Mouse (Mus musculus) midbrain, embryonic 11.5 days (tissue): ENCODE data around the gene Cyp1a2. TPM values are rescaled to one million over a fixed set of nuclear protein-coding genes. Genes with fewer than 3 reads are reported as not detected.

ENCODE experiments used
- ATAC-seq: fragments of 200-750 bp; cut with Nextera tagmentation; 2 replicates; pipeline ENCODE4 v1.8.0; 2017; ENCODE audit warnings: moderate TSS enrichment, moderate library complexity; ENCODE audit not compliant: low FRiP score
- DNase-seq: peaks from one replicate; pipeline ENCODE4 v3.0.0; 2015; ENCODE audit warnings: low spot score; ENCODE audit errors: missing footprints
- H3K27ac ChIP-seq: fragments of 300-500 bp; sonication (generic); 2 replicates; pipeline ENCODE4 v1.5.1; 2014; ENCODE audit warnings: low read depth, low read length
- H3K27me3 ChIP-seq: fragments of 300-500 bp; sonication (generic); 2 replicates; pipeline ENCODE4 v1.6.1; 2014; ENCODE audit warnings: mild to moderate bottlenecking, low read length, moderate library complexity, mixed read lengths; ENCODE audit not compliant: control insufficient read depth, insufficient read depth
- H3K36me3 ChIP-seq: fragments of 300-500 bp; sonication (generic); 2 replicates; pipeline ENCODE4 v1.6.1; 2014; ENCODE audit warnings: mild to moderate bottlenecking, low read length, moderate library complexity, mixed read lengths; ENCODE audit not compliant: control insufficient read depth, insufficient read depth
- H3K4me1 ChIP-seq: fragments of 300-500 bp; sonication (generic); 2 replicates; pipeline ENCODE4 v1.6.1; 2014; ENCODE audit warnings: low read length; ENCODE audit not compliant: control insufficient read depth, insufficient read depth
- H3K4me2 ChIP-seq: fragments of 300-500 bp; sonication (generic); 2 replicates; pipeline ENCODE4 v1.6.1; 2014; ENCODE audit warnings: mild to moderate bottlenecking, moderate library complexity
- H3K4me3 ChIP-seq: fragments of 300-500 bp; sonication (generic); 2 replicates; pipeline ENCODE4 v1.5.1; 2014; ENCODE audit warnings: low read depth, low read length
- H3K9ac ChIP-seq: fragments of 300-500 bp; sonication (generic); 2 replicates; pipeline ENCODE4 v1.6.1; 2014; ENCODE audit warnings: low read length
- H3K9me3 ChIP-seq: fragments of 300-500 bp; sonication (generic); 2 replicates; pipeline ENCODE4 v1.6.1; 2016; ENCODE audit warnings: low read length; ENCODE audit not compliant: control insufficient read depth
- WGBS: fragments of 180-500 bp; shearing (Covaris S2); extraction: QIAGEN DNeasy Blood & Tissue Kit; methylation state at CpG from one replicate; pipeline ENCODE4 v1.1.7; 2014; 5-methylcytosine and 5-hydroxymethylcytosine counted together
- polyA plus RNA-seq: library from polyadenylated mRNA; unstranded; fragments of >200 nt; fragmentation: Nextera tagmentation; extraction: Ambion mirVana; gene quantifications from 2 replicates; pipeline ENCODE4 v1.2.1, GENCODE M21; 2014

Cyp1a2 gene
- polyA plus RNA-seq, 1 experiment from 2014 or later: not detected

DNA sequence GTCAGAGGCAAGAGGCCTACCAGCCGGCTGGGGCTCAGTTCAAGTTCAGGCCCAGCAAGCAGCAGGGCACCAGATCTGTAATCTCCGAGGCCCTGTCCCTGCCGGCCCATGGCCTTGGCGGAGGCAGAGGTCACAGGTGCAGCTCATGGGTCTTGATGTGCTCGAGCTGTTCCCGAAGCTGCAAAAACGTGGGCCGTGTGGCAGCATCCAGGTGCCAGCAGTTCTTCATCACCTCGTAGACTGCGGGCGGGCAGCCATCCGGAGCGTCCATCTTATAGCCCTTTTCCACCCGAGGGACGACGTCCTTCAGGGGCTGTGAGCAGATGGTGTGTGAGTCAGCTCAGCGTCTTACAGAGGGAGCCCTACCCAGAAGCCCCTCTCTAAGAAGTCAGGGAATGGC is 56.3 kb downstream of the Cyp1a2 start:
- Histone ChIP-seq H3K9ac (no peak overlapping the region), H3K4me2 (no peak overlapping the region), H3K27me3 (no peaks in the 10 kb centered on the region), H3K4me1 (no peaks in the 10 kb centered on the region; the same call in 1 of the 2 replicates), H3K9me3 (no peaks in the 10 kb centered on the region), H3K4me3 (no peak overlapping the region), H3K36me3 (peaks cover 33% of the 10 kb centered on the region), H3K27ac (no peak overlapping the region)
- ATAC-seq (no peak), DNase-seq (no peak)
- WGBS: 92% methylated on average over 17 of the region's 17 CpGs

Other genes with a start within 250 kb of the Cyp1a2 start
- gene Ppcdc, start 243.6 kb downstream of the Cyp1a2 start, polyA plus RNA-seq: 18.6 and 22.9 TPM in 2 replicates
- gene Scamp5, start 215.6 kb downstream of the Cyp1a2 start, polyA plus RNA-seq: 17.6 and 17.7 TPM in 2 replicates
- 12.8 and 14.1 TPM in 2 replicates for gene Rpp25, start 179.7 kb downstream of the Cyp1a2 start, polyA plus RNA-seq
- 730 and 739 TPM in 2 replicates for gene Cox5a, start 162.4 kb downstream of the Cyp1a2 start, polyA plus RNA-seq
- 16.0 and 16.1 TPM in 2 replicates for gene Fam219b, start 146.2 kb downstream of the Cyp1a2 start, polyA plus RNA-seq
- gene Mpi, start 130.9 kb downstream of the Cyp1a2 start, polyA plus RNA-seq: 49.8 and 54.0 TPM in 2 replicates
- 58.2 and 62.6 TPM in 2 replicates for gene Scamp2, start 122.8 kb downstream of the Cyp1a2 start, polyA plus RNA-seq
- gene Ulk3, start 94.3 kb downstream of the Cyp1a2 start, polyA plus RNA-seq: 7.3 and 8.1 TPM in 2 replicates
- gene Cplx3, start 77.4 kb downstream of the Cyp1a2 start, polyA plus RNA-seq: 3.0 and 3.1 TPM in 2 replicates
- 0.08 TPM in 1 of 2 replicates, not detected in the other for gene Lman1l, start 62.9 kb downstream of the Cyp1a2 start, polyA plus RNA-seq
- gene Csk, start 30.1 kb downstream of the Cyp1a2 start, polyA plus RNA-seq: 29.2 and 32.3 TPM in 2 replicates
- not detected in 2 replicates for gene Cyp1a1, start 4.2 kb upstream of the Cyp1a2 start, polyA plus RNA-seq
- gene Edc3, start 24.8 kb upstream of the Cyp1a2 start, polyA plus RNA-seq: 27.7 and 30.0 TPM in 2 replicates
- 84.2 and 91.6 TPM in 2 replicates for gene Clk3, start 82.2 kb upstream of the Cyp1a2 start, polyA plus RNA-seq
- gene Arid3b, start 153.1 kb upstream of the Cyp1a2 start, polyA plus RNA-seq: 22.0 and 25.7 TPM in 2 replicates
- 111 and 112 TPM in 2 replicates for gene Ubl7, start 227.3 kb upstream of the Cyp1a2 start, polyA plus RNA-seq